Mouse (Mus musculus) kidney, adult 2 months (tissue): ENCODE measurements around the gene Guca1b. TPM values are rescaled to one million over a fixed set of nuclear protein-coding genes. Genes with fewer than 3 reads are reported as not detected.
A peak's percentile ranks its signal among the peaks of the same experiment; 100 is the strongest.

Source experiments
- DNase-seq: peaks from one replicate; pipeline ENCODE4 v3.0.0; 2021
- H3K27ac ChIP-seq: fragments of 200-500 bp; 2 replicates; pipeline ENCODE4 v1.5.1; 2012; ENCODE audit warnings: low read depth, low read length, control low read depth, inconsistent platforms; ENCODE audit not compliant: insufficient read depth
- H3K27me3 ChIP-seq: fragments of 200-500 bp; replicated peaks from 2 replicates; pipeline ENCODE4 v1.6.1; 2012; ENCODE audit warnings: mild to moderate bottlenecking, moderate library complexity, low read length, inconsistent platforms; ENCODE audit not compliant: control insufficient read depth, insufficient read depth
- H3K36me3 ChIP-seq: fragments of 200-500 bp; 2 replicates; pipeline ENCODE4 v1.6.1; 2012; ENCODE audit warnings: mild to moderate bottlenecking, moderate library complexity, low read length, inconsistent platforms; ENCODE audit not compliant: control insufficient read depth, insufficient read depth
- H3K4me1 ChIP-seq: fragments of 200-500 bp; 2 replicates; pipeline ENCODE4 v1.6.1; 2011; ENCODE audit warnings: low read length; ENCODE audit not compliant: control insufficient read depth, insufficient read depth
- H3K4me3 ChIP-seq: fragments of 200-500 bp; 2 replicates; pipeline ENCODE4 v1.5.1; 2011; ENCODE audit warnings: mild to moderate bottlenecking, low read depth, low read length, control low read depth; ENCODE audit not compliant: insufficient read depth
- CTCF ChIP-seq: fragments of 200-500 bp; conservative IDR thresholded peaks from 2 replicates; pipeline ENCODE4 v1.5.1; 2011; ENCODE audit warnings: low read depth, mild to moderate bottlenecking, control low read depth, low read length, moderate library complexity, mixed read lengths; ENCODE audit not compliant: insufficient read depth, insufficient read length
- POLR2A ChIP-seq: fragments of 200-500 bp; IDR thresholded peaks from one replicate; pipeline ENCODE4 v1.6.1; 2011; ENCODE audit warnings: low read depth, low read length, control low read depth
- WGBS: fragments of 180-500 bp; shearing (Covaris S2); methylation state at CpG from one replicate; pipeline ENCODE4 v1.1.7; 2018; 5-methylcytosine and 5-hydroxymethylcytosine counted together
- polyA plus RNA-seq: library from polyadenylated mRNA; depleted of rRNA; stranded (reverse); fragments of >200 nt; gene quantifications from 2 replicates; pipeline ENCODE4 v1.2.3, GENCODE M21; 2012; rRNA removed

The Guca1b gene
- 0.91 and 0.95 TPM in 2 replicates for polyA plus RNA-seq

- no peak for TF ChIP-seq POLR2A
- no peak for TF ChIP-seq CTCF
- 50% methylated on average over 10 of the region's 10 CpGs for WGBS
- H3K36me3 ChIP-seq = no peaks in the 10 kb centered on the region
- H3K27me3 ChIP-seq = no peaks in the 10 kb centered on the region
- H3K4me3 ChIP-seq = no peak within 1 kb of the TSS
- H3K27ac ChIP-seq = no peak within 1 kb of the TSS
- no peak for DNase-seq
- no peaks in the 10 kb centered on the region for H3K4me1 ChIP-seq
Measured at GRCm38 (mm10) chr17:47385145-47385544, at the start of gene Guca1b. TSS of gene Guca1b (plus strand) at chr17:47385393.

- Histone ChIP-seq H3K4me1 (no peaks in the 10 kb centered on the region), H3K4me3 (no peak overlapping the region), H3K27me3 (no peaks in the 10 kb centered on the region), H3K36me3 (no peaks in the 10 kb centered on the region; the same call in 1 of the 2 replicates), H3K27ac (no peak overlapping the region)
- 90% methylated on average over 2 of the region's 2 CpGs for WGBS
- no peak for DNase-seq
- TF ChIP-seq POLR2A (no peak), CTCF (no peak)
Measured at GRCm38 (mm10) chr17:47343121-47343520, 42.1 kb upstream of the Guca1b start.

GRCm38 (mm10) chr17:47349721-47350319 is 35.4 kb upstream of the Guca1b start:
- no peak for DNase-seq

GRCm38 (mm10) chr17:47359964-47360363 is 25.2 kb upstream of the Guca1b start:
- Histone ChIP-seq H3K4me1 (no peaks in the 10 kb centered on the region), H3K27me3 (no peaks in the 10 kb centered on the region; the same call in 1 of the 2 replicates), H3K4me3 (no peak overlapping the region), H3K36me3 (no peaks in the 10 kb centered on the region; the same call in 1 of the 2 replicates), H3K27ac (no peak overlapping the region)
- WGBS = 45% methylated on average over 6 of the region's 6 CpGs
- DNase-seq = peak; percentile 51
- TF ChIP-seq POLR2A (no peak), CTCF (peak; percentile 76)

More at GRCm38 (mm10) chr17:47349721-47350319, 35.4 kb upstream of the Guca1b start:
- no peaks in the 10 kb centered on the region; the same call in none of the 2 replicates for H3K36me3 ChIP-seq
- no peak for TF ChIP-seq POLR2A
- no peak for TF ChIP-seq CTCF
- H3K27ac ChIP-seq = no peak overlapping the region
- 96% methylated on average over 3 of the region's 3 CpGs for WGBS
- no peaks in the 10 kb centered on the region for H3K27me3 ChIP-seq
- no peak overlapping the region for H3K4me3 ChIP-seq
- H3K4me1 ChIP-seq = no peaks in the 10 kb centered on the region

GRCm38 (mm10) chr17:47361343-47361742 is 23.9 kb upstream of the Guca1b start:
- H3K36me3 ChIP-seq = no peaks in the 10 kb centered on the region
- peak; percentile 26 for DNase-seq
- no peaks in the 10 kb centered on the region; the same call in 1 of the 2 replicates for H3K27me3 ChIP-seq
- WGBS = 74% methylated on average over 11 of the region's 11 CpGs
- TF ChIP-seq POLR2A (no peak), CTCF (no peak)
- no peak overlapping the region for H3K4me3 ChIP-seq
- H3K4me1 ChIP-seq = no peaks in the 10 kb centered on the region
- no peak overlapping the region for H3K27ac ChIP-seq

GRCm38 (mm10) chr17:47368401-47369086 is 16.6 kb upstream of the Guca1b start, which contains the start of gene Mrps10:
TSS of gene Mrps10 (plus strand) at chr17:47368887.
- Histone ChIP-seq H3K27me3 (no peaks in the 10 kb centered on the region), H3K4me3 (peak within 1 kb of the TSS; percentile 66), H3K4me1 (peaks cover 4% of the 10 kb centered on the region), H3K27ac (no peak within 1 kb of the TSS), H3K36me3 (no peaks in the 10 kb centered on the region; the same call in 1 of the 2 replicates)
- WGBS = 3% methylated on average over 35 of the region's 35 CpGs
- no peak for TF ChIP-seq POLR2A
- no peak for TF ChIP-seq CTCF
- peak; percentile 94 for DNase-seq

GRCm38 (mm10) chr17:47369087-47369443 is 16.1 kb upstream of the Guca1b start:
- no peak for DNase-seq
- H3K27me3 ChIP-seq = no peaks in the 10 kb centered on the region
- WGBS = 1% methylated on average over 20 of the region's 20 CpGs
- no peaks in the 10 kb centered on the region; the same call in 1 of the 2 replicates for H3K36me3 ChIP-seq
- no peak overlapping the region for H3K27ac ChIP-seq
- peaks cover 4% of the 10 kb centered on the region for H3K4me1 ChIP-seq
- no peak for TF ChIP-seq POLR2A
- TF ChIP-seq CTCF = no peak
- peak overlapping the region; percentile 66 for H3K4me3 ChIP-seq
